Mouse (Mus musculus) left cerebral cortex, postnatal 25 days (tissue): ENCODE data around the gene Rab3gap1. TPM values are rescaled to one million over a fixed set of nuclear protein-coding genes. Genes with fewer than 3 reads are reported as not detected.

Experiments
- DNase-seq, 2 experiments: peaks; one replicate each; pipeline ENCODE4 v3.0.0; 2022; ENCODE audit warnings: low spot score in 2 of 2, mixed read lengths in 1 of 2
- intact Hi-C: fragments of 180-260 bp; cut with DNase I; formaldehyde crosslinking; loops from one replicate; pipeline ENCODE4 v1.15.1; 2025
- total RNA-seq, 2 experiments: library from RNA; stranded (reverse); gene quantifications; 2 replicates each; pipeline ENCODE4 v1.2.3; 2021

Gene Rab3gap1
- total RNA-seq, result 10 to 100 TPM; 76.4 to 76.5 TPM

GRCm38 (mm10) chr1:127868300-127869261 lies at the start of gene Rab3gap1:
TSS of gene Rab3gap1 (plus strand) at chr1:127868773.
- peak; percentile 90 to 91 for DNase-seq
- intact Hi-C loops, result no loop called here

- intact Hi-C loops, result loop anchor here (5.0 kb wide), 2 partner anchors 90 to 315 kb away; no protein-coding TSS in a partner anchor
- DNase-seq, result peak; percentile 41 to 54
These were observed 41.2 kb upstream of the Rab3gap1 start for GRCm38 (mm10) chr1:127827325-127827724.

- DNase-seq, result no peak
- intact Hi-C loops, result no loop called here
These were observed 38.2 kb upstream of the Rab3gap1 start for GRCm38 (mm10) chr1:127830215-127830921.

GRCm38 (mm10) chr1:127833714-127834113 lies 34.9 kb upstream of the Rab3gap1 start:
- intact Hi-C loops, result no loop called here
- DNase-seq, result no peak

- intact Hi-C loops, result no loop called here
- DNase-seq, result no peak
These were observed 34.4 kb upstream of the Rab3gap1 start for GRCm38 (mm10) chr1:127834202-127834601.

- intact Hi-C loops, result no loop called here
- DNase-seq, result no peak
These were observed 32.0 kb upstream of the Rab3gap1 start for GRCm38 (mm10) chr1:127836619-127837018.

GRCm38 (mm10) chr1:127838602-127839001 lies 30.0 kb upstream of the Rab3gap1 start:
- DNase-seq, result peak in 1 of 2 experiments; percentile 42

GRCm38 (mm10) chr1:127845472-127845871 lies 23.1 kb upstream of the Rab3gap1 start:
- intact Hi-C loops, result no loop called here
- DNase-seq, result no peak

More at GRCm38 (mm10) chr1:127838602-127839001, 30.0 kb upstream of the Rab3gap1 start:
- intact Hi-C loops, result no loop called here

GRCm38 (mm10) chr1:127850075-127850610 lies 18.4 kb upstream of the Rab3gap1 start:
- intact Hi-C loops, result no loop called here
- no peak for DNase-seq

GRCm38 (mm10) chr1:127854486-127855222 lies 13.9 kb upstream of the Rab3gap1 start, which contains the start of gene Map3k19:
TSS of gene Map3k19 (minus strand) at chr1:127855031.
- DNase-seq, result peak; percentile 52 to 54

GRCm38 (mm10) chr1:127858945-127859648 lies 9.5 kb upstream of the Rab3gap1 start:
- no peak for DNase-seq
- intact Hi-C loops, result no loop called here

More at GRCm38 (mm10) chr1:127854486-127855222, 13.9 kb upstream of the Rab3gap1 start, which contains the start of gene Map3k19:
- intact Hi-C loops, result no loop called here

GRCm38 (mm10) chr1:127859799-127860400 lies 8.7 kb upstream of the Rab3gap1 start:
- DNase-seq, result no peak
- intact Hi-C loops, result no loop called here

GRCm38 (mm10) chr1:127860492-127860891 lies 8.1 kb upstream of the Rab3gap1 start:
- intact Hi-C loops, result no loop called here
- DNase-seq, result peak in 1 of 2 experiments; percentile 47

- intact Hi-C loops, result no loop called here
- DNase-seq, result no peak
These were observed 6.7 kb upstream of the Rab3gap1 start for GRCm38 (mm10) chr1:127861900-127862299.

- no peak for DNase-seq
- intact Hi-C loops, result no loop called here
These were observed 4.8 kb upstream of the Rab3gap1 start for GRCm38 (mm10) chr1:127863806-127864205.

- intact Hi-C loops, result no loop called here
- no peak for DNase-seq
These were observed 703 bp downstream of the Rab3gap1 start for GRCm38 (mm10) chr1:127869276-127869675.

GRCm38 (mm10) chr1:127899401-127899800 lies 30.8 kb downstream of the Rab3gap1 start:
- intact Hi-C loops, result no loop called here
- DNase-seq, result no peak

- no peak for DNase-seq
- intact Hi-C loops, result no loop called here
These were observed 36.3 kb downstream of the Rab3gap1 start for GRCm38 (mm10) chr1:127904774-127905385.
